Mouse (Mus musculus) midbrain, embryonic 16.5 days (tissue): ENCODE data around the gene Cfap54. TPM values are rescaled to one million over a fixed set of nuclear protein-coding genes. Genes with fewer than 3 reads are reported as not detected.

Experiments used
- ATAC-seq: fragments of 200-750 bp; cut with Nextera tagmentation; 2 replicates; pipeline ENCODE4 v1.8.0; 2017; ENCODE audit warnings: moderate TSS enrichment
- H3K27ac ChIP-seq: fragments of 300-500 bp; sonication (generic); 2 replicates; pipeline ENCODE4 v1.5.1; 2014; ENCODE audit warnings: mild to moderate bottlenecking, low read length, mixed read lengths
- H3K27me3 ChIP-seq: fragments of 300-500 bp; sonication (generic); 2 replicates; pipeline ENCODE4 v1.6.1; 2014; ENCODE audit warnings: low read depth, low read length, mixed read lengths; ENCODE audit not compliant: control insufficient read depth, insufficient read depth
- H3K36me3 ChIP-seq: fragments of 300-500 bp; sonication (generic); 2 replicates; pipeline ENCODE4 v1.6.1; 2014; ENCODE audit warnings: mild to moderate bottlenecking, low read length, moderate library complexity, mixed read lengths; ENCODE audit not compliant: control insufficient read depth, insufficient read depth
- H3K4me1 ChIP-seq: fragments of 300-500 bp; sonication (generic); 2 replicates; pipeline ENCODE4 v1.6.1; 2014; ENCODE audit warnings: mild to moderate bottlenecking, low read length, mixed read lengths; ENCODE audit not compliant: control insufficient read depth, insufficient read depth
- H3K4me2 ChIP-seq: fragments of 300-500 bp; sonication (generic); 2 replicates; pipeline ENCODE4 v1.6.1; 2014; ENCODE audit warnings: mild to moderate bottlenecking, low read length, mixed read lengths
- H3K4me3 ChIP-seq: fragments of 300-500 bp; sonication (generic); 2 replicates; pipeline ENCODE4 v1.5.1; 2014; ENCODE audit warnings: low read depth, mild to moderate bottlenecking, low read length, moderate library complexity, mixed read lengths
- H3K9ac ChIP-seq: fragments of 300-500 bp; sonication (generic); 2 replicates; pipeline ENCODE4 v1.6.1; 2014; ENCODE audit warnings: low read depth, low read length, mixed read lengths
- H3K9me3 ChIP-seq: fragments of 300-500 bp; sonication (generic); replicated peaks from 2 replicates; pipeline ENCODE4 v1.6.1; 2014; ENCODE audit warnings: mild to moderate bottlenecking, low read length, mixed read lengths; ENCODE audit not compliant: control insufficient read depth, poor library complexity, severe bottlenecking
- WGBS: fragments of 180-500 bp; shearing (Covaris S2); extraction: QIAGEN DNeasy Blood & Tissue Kit; methylation state at CpG from one replicate; pipeline ENCODE4 v1.1.7; 2014; 5-methylcytosine and 5-hydroxymethylcytosine counted together
- polyA plus RNA-seq: library from polyadenylated mRNA; unstranded; fragments of >200 nt; fragmentation: Nextera tagmentation; extraction: Ambion mirVana; gene quantifications from 2 replicates; pipeline ENCODE4 v1.2.1, GENCODE M21; 2015

Cfap54 gene
- polyA plus RNA-seq, 1 experiment from 2014 or later = 3.2 TPM

DNA sequence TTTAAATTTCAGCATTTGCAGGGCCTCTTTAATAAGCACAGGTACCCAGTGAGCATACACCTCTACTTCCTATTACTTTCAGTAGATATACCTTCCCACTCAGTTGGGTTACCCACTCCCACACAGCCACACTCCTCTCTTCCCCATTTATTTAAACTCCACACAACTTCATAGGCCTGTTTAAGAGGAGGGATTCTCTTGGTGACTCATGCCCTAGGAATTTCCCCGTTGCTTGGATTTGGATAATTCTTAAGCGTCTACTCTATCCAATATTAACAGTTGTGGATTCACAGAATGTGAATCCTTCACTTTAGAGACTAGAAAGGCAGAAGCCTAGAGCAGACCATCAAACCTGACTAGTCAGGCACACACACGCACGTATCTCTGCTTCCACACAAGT is 259.9 kb downstream of the Cfap54 start:
- no peak overlapping the region for H3K27ac ChIP-seq
- no peaks in the 10 kb centered on the region for H3K36me3 ChIP-seq
- ATAC-seq = no peak
- no peaks in the 10 kb centered on the region; the same call in 1 of the 2 replicates for H3K9me3 ChIP-seq
- H3K4me3 ChIP-seq = no peak overlapping the region
- H3K9ac ChIP-seq = no peak overlapping the region
- peaks cover 7% of the 10 kb centered on the region; the same call in 1 of the 2 replicates for H3K4me1 ChIP-seq
- H3K4me2 ChIP-seq = no peak overlapping the region
- WGBS = 78% methylated on average over 4 of the region's 4 CpGs
- no peaks in the 10 kb centered on the region for H3K27me3 ChIP-seq

GRCm38 (mm10) chr10:92818190-92818589 is 263.2 kb downstream of the Cfap54 start:
- H3K9me3 ChIP-seq = no peaks in the 10 kb centered on the region
- H3K4me2 ChIP-seq = no peak overlapping the region
- no peaks in the 10 kb centered on the region for H3K27me3 ChIP-seq
- H3K4me3 ChIP-seq = no peak overlapping the region
- H3K9ac ChIP-seq = no peak overlapping the region; the same call in 1 of the 2 replicates
- WGBS = 43% methylated on average over 5 of the region's 5 CpGs
- no peak overlapping the region for H3K27ac ChIP-seq
- H3K4me1 ChIP-seq = peaks cover 7% of the 10 kb centered on the region; the same call in 1 of the 2 replicates
- no peak for ATAC-seq
- H3K36me3 ChIP-seq = no peaks in the 10 kb centered on the region

DNA sequence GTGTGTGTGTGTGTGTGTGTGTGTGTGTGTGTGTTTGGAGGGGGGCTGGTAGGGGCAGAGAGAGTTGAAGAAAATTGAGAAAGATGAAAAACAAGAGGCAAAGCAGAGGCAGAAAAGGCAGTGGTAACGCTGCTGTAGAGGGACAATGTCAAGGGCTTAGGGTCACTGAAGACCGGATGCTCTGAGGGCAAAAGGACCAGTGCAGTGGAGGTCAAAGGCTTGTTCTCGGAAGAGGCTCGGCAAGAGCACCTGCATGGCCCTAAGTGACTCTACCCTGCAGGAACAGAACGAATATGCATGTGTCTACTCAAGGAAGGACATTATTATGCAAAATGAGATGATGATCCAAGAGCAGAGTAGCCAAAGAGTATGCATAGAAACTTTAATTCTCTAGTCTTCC is 264.5 kb downstream of the Cfap54 start:
- H3K27me3 ChIP-seq = no peaks in the 10 kb centered on the region
- no peaks in the 10 kb centered on the region for H3K36me3 ChIP-seq
- H3K9ac ChIP-seq = no peak overlapping the region
- H3K27ac ChIP-seq = no peak overlapping the region
- no peaks in the 10 kb centered on the region for H3K9me3 ChIP-seq
- no peak overlapping the region for H3K4me3 ChIP-seq
- no peak overlapping the region for H3K4me2 ChIP-seq
- WGBS = 81% methylated on average over 5 of the region's 5 CpGs
- H3K4me1 ChIP-seq = peaks cover 7% of the 10 kb centered on the region; the same call in 1 of the 2 replicates
- ATAC-seq = no peak

GRCm38 (mm10) chr10:92810894-92811293 is 270.5 kb downstream of the Cfap54 start:
- Histone ChIP-seq H3K4me3 (no peak overlapping the region), H3K4me2 (no peak overlapping the region), H3K9me3 (no peaks in the 10 kb centered on the region), H3K27ac (no peak overlapping the region), H3K4me1 (no peaks in the 10 kb centered on the region), H3K9ac (no peak overlapping the region), H3K27me3 (no peaks in the 10 kb centered on the region), H3K36me3 (no peaks in the 10 kb centered on the region)
- ATAC-seq = no peak
- 93% methylated on average over 9 of the region's 9 CpGs for WGBS

- ATAC-seq = no peak; the same call in 1 of the 2 replicates
Observed at GRCm38 (mm10) chr10:92791908-92792307, 289.5 kb downstream of the Cfap54 start.

GRCm38 (mm10) chr10:92791531-92791900 is 289.9 kb downstream of the Cfap54 start:
- Histone ChIP-seq H3K36me3 (no peaks in the 10 kb centered on the region), H3K9me3 (no peaks in the 10 kb centered on the region), H3K4me3 (no peak overlapping the region), H3K4me1 (peaks cover 9% of the 10 kb centered on the region), H3K27me3 (no peaks in the 10 kb centered on the region), H3K27ac (no peak overlapping the region), H3K9ac (no peak overlapping the region), H3K4me2 (no peak overlapping the region)
- WGBS = 13% methylated on average over 9 of the region's 9 CpGs
- no peak for ATAC-seq

More at GRCm38 (mm10) chr10:92791908-92792307, 289.5 kb downstream of the Cfap54 start:
- no peaks in the 10 kb centered on the region for H3K36me3 ChIP-seq
- WGBS = 24% methylated on average over 10 of the region's 10 CpGs
- no peak overlapping the region for H3K4me3 ChIP-seq
- H3K9me3 ChIP-seq = no peaks in the 10 kb centered on the region
- H3K4me2 ChIP-seq = no peak overlapping the region
- no peak overlapping the region for H3K27ac ChIP-seq
- no peak overlapping the region for H3K9ac ChIP-seq
- H3K27me3 ChIP-seq = no peaks in the 10 kb centered on the region
- peaks cover 9% of the 10 kb centered on the region for H3K4me1 ChIP-seq

DNA sequence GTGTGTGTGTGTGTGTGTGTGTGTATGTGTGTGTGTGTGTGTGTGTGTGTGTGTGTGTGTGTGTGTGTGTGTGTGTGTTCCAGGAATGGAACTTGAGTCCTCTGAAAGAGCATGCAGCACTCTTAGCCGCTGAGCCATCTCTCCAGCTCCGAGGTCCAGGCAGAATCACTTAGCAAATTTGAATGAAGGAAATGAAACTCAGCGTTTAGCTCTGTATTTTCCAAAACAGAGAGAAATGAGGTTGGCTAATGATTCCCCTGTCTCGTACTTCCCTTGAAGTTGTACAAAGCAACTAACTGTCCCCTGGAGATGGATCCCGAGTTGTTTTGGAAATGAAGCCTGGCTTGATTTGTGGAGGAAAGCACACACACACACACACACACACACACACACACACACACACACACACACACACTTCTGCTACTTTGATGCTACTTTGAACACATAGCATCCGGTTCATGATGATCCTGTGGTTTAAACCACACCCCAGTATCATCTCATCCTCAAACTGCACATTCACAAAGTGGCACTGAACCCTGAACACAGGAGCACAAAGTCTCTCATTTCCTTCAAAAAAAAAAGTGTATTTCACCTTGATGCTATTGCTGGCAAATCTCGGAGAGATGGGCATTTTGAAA is 290.4 kb downstream of the Cfap54 start:
- H3K4me2 ChIP-seq = no peak overlapping the region
- H3K36me3 ChIP-seq = no peaks in the 10 kb centered on the region
- no peaks in the 10 kb centered on the region for H3K27me3 ChIP-seq
- H3K9me3 ChIP-seq = no peaks in the 10 kb centered on the region
- ATAC-seq = no peak
- no peak overlapping the region for H3K4me3 ChIP-seq
- WGBS = 23% methylated on average over 7 of the region's 7 CpGs
- peaks cover 9% of the 10 kb centered on the region for H3K4me1 ChIP-seq
- no peak overlapping the region for H3K27ac ChIP-seq
- H3K9ac ChIP-seq = no peak overlapping the region

DNA sequence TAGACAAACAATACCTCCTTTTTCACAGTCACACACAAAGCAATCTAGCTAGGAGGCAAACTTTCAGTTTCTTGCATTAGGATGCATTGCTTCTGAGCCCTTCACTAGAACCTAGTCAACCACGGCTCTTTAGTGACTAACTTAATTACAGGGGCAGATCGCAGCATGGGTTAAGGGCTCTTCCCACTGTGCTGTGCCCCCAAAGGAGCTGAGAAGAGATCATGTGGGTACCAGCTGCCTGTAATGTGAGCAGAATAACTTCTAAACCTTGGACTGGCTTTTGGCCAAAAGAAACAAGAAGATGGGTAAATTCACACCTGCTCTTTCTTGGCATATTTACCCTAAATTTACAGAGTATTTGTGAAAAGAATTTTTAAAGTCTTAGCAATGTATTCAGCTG is 291.2 kb downstream of the Cfap54 start:
- 12% methylated on average over 2 of the region's 2 CpGs for WGBS
- H3K36me3 ChIP-seq = no peaks in the 10 kb centered on the region
- H3K9ac ChIP-seq = no peak overlapping the region
- H3K27ac ChIP-seq = no peak overlapping the region
- H3K4me2 ChIP-seq = no peak overlapping the region
- H3K9me3 ChIP-seq = no peaks in the 10 kb centered on the region
- ATAC-seq = no peak
- no peak overlapping the region for H3K4me3 ChIP-seq
- H3K27me3 ChIP-seq = no peaks in the 10 kb centered on the region
- peaks cover 9% of the 10 kb centered on the region for H3K4me1 ChIP-seq

GRCm38 (mm10) chr10:92788410-92789096 is 292.9 kb downstream of the Cfap54 start:
- Histone ChIP-seq H3K4me3 (no peak overlapping the region), H3K9ac (no peak overlapping the region), H3K36me3 (no peaks in the 10 kb centered on the region), H3K27me3 (no peaks in the 10 kb centered on the region), H3K9me3 (no peaks in the 10 kb centered on the region), H3K27ac (no peak overlapping the region), H3K4me1 (peaks cover 9% of the 10 kb centered on the region), H3K4me2 (no peak overlapping the region)
- ATAC-seq = no peak
- 63% methylated on average over 13 of the region's 13 CpGs for WGBS
